Mouse (Mus musculus): Measurements from ENCODE around the gene Tmub1.

- peak; percentile 90 for TF ChIP-seq CTCF (IDR thresholded peaks at IDR 0.05; ENCODE audit: low read depth)
- TF ChIP-seq EP300 (IDR thresholded peaks at IDR 0.05; ENCODE audit: low read depth) = no peak
Observed at GRCm38 (mm10) chr5:24483326-24483725, 35.7 kb upstream of the Tmub1 start.
